Mouse (Mus musculus) lung, adult 2 months (tissue): ENCODE data around the gene Sorl1.

Source experiments
- CTCF ChIP-seq: fragments of 200-500 bp; IDR thresholded peaks from 2 replicates; pipeline ENCODE4 v1.5.1; 2011; ENCODE audit warnings: mild to moderate bottlenecking, low read length, control low read depth; ENCODE audit not compliant: insufficient read depth
- POLR2A ChIP-seq: fragments of 200-500 bp; IDR thresholded peaks from 2 replicates; pipeline ENCODE4 v1.6.1; 2011; ENCODE audit warnings: low read depth, mild to moderate bottlenecking, control low read depth, low read length, borderline replicate concordance; ENCODE audit errors: extremely low read depth

DNA sequence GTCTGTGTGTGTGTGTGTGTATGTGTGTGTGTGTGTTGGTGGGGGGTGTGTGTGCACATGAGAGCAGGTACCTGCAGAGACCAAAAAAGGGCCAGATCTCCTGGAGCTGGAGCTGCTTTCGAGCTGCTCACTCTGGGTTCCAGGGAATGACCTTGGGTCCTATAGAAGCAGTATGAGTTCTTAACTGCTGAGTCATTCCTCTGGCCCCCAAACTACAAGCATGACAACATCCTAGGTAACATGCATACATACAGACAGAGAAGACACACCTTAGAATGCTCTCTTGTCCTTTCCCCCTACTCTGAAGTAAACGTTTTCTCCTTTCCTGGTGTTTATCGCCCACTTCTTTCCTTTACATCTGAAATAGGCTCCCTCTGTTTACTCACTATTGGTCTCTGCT lies 32.5 kb upstream of the Sorl1 start:
- TF ChIP-seq CTCF = no peak
- TF ChIP-seq POLR2A = no peak
